Mouse (Mus musculus): ENCODE measurements around the gene Pitpnc1.

GRCm38 (mm10) chr11:107315475-107315874 lies 155.0 kb downstream of the Pitpnc1 start:
- TF ChIP-seq CTCF (IDR thresholded peaks at IDR 0.05; ENCODE audit: borderline replicate concordance, control insufficient read depth, extremely low read depth, insufficient read depth, low read length, poor library complexity) (no peak), POLR2A (IDR thresholded peaks at IDR 0.05; ENCODE audit: control insufficient read depth, extremely low read depth, insufficient read depth, low read length, poor library complexity) (no peak)

All from thymus, adult 2 months (tissue).